Mouse (Mus musculus) heart, postnatal 36 days (tissue): Measurements from ENCODE around the gene Bmpr1b. TPM values are rescaled to one million over a fixed set of nuclear protein-coding genes. Genes with fewer than 3 reads are reported as not detected.

Source experiments
- DNase-seq, 2 experiments: peaks; one replicate each; pipeline ENCODE4 v3.0.0; 2021 to 2022
- intact Hi-C: fragments of 180-260 bp; cut with DNase I; formaldehyde crosslinking; loops from one replicate; pipeline ENCODE4 v1.15.1; 2025
- total RNA-seq, 2 experiments: library from RNA; stranded (reverse); gene quantifications; 2 replicates each; pipeline ENCODE4 v1.2.3; 2021

The Bmpr1b gene
- total RNA-seq, 2 experiments from 2014 or later: 0.16 to 0.22 TPM

- intact Hi-C loops: no loop called here
- no peak for DNase-seq
These were observed 249.6 kb downstream of the Bmpr1b start for GRCm38 (mm10) chr3:141919661-141920060.

DNA sequence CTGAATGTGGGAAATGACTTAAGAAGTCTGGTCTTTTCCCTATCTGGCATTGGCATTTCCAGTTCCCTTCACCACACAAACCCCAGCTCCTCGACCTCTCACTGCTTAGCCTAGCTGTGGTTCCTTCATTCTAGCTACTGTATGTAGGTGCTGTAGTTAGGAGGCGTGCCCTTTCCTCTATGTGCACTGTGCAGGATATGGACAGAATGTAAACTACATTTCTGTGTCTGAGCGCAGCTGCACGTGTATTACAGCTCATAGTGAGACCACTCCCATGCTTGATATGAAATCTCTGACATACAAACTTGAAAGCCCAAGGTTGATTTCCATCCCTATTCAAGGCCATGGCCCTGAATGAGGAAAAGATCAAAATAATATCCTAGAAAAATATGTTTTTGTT is 252.1 kb downstream of the Bmpr1b start:
- DNase-seq: no peak
- intact Hi-C loops: no loop called here

DNA sequence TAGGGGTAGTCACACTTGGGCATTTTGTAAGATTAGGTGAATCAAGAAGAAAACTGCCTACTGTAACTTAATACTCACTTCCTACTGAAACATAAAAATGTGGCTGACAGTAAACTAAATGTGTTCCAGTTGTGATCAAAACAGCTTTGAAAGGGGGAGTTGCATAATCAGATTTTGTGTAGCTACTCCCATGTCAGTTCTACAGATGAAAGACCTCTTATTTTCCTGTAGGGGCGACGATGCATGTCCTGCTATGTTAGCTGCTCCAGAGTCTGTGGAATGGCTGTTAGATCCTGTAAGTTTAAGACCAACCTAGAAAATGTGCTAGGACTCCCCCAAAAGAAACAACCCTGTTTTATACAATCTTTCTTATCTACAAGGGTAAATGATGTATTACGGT is 253.2 kb downstream of the Bmpr1b start:
- no peak for DNase-seq
- intact Hi-C loops: no loop called here

DNA sequence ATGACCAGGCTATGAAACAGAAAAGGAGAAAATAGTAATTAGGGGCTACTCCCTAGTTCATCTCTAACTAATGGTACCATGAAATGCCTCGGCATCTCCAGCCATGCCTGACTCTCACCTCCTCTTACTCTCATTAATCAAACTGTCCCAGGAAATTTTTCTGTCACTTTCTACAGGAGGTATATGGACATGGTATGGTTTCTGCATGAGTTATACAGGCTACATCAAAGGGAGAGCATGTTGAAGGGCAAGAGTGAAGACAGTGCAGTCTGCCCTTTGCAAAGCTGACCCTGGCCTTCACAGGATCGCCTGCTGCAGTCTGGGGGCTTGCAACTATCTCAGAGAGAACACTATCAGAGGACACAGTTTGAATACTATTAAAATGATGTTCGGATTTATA is 254.6 kb downstream of the Bmpr1b start:
- intact Hi-C loops: no loop called here
- no peak for DNase-seq

GRCm38 (mm10) chr3:141909136-141909535 is 260.1 kb downstream of the Bmpr1b start:
- DNase-seq: no peak
- intact Hi-C loops: no loop called here

GRCm38 (mm10) chr3:141905903-141906623 is 263.2 kb downstream of the Bmpr1b start:
- DNase-seq: no peak
- intact Hi-C loops: no loop called here

DNA sequence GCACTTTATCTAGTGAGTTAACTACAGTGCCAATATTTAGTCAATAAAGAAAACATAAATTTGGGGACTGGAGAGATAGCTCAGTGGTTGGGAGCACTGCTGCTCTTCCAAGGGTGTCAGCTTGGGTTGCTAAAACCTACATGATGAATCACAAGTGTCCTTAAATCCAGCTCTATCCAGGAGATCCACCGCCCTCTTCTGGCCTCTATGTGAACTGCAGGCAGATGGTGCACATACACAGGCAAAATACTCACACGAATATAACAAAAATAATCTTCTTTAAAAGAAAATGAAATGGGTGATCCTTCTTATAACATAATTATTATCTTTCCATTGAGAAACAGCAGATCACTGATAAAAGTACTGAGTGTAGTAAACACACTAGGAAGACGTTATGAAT is 268.9 kb downstream of the Bmpr1b start:
- DNase-seq: no peak
- intact Hi-C loops: no loop called here

GRCm38 (mm10) chr3:141899521-141899920 is 269.7 kb downstream of the Bmpr1b start:
- DNase-seq: no peak
- intact Hi-C loops: no loop called here

DNA sequence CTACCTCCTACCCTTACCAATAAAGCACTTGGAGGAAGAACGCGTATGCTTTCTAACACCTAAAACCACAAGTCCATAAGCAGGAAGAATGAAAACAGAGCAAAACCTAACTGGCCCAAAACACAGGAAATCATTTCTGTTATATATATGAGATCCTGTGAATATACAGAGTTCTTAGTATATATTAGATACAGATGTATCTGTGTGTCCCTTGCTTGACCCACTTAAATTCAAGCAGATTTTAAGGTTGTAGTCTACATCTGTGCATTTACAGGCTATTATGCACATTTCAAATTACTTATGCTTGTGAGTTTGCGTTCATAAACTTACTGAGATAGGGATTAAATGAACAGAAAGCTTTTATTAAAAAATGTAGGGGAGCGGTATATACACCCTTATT is 271.5 kb downstream of the Bmpr1b start:
- DNase-seq: no peak
- intact Hi-C loops: no loop called here

DNA sequence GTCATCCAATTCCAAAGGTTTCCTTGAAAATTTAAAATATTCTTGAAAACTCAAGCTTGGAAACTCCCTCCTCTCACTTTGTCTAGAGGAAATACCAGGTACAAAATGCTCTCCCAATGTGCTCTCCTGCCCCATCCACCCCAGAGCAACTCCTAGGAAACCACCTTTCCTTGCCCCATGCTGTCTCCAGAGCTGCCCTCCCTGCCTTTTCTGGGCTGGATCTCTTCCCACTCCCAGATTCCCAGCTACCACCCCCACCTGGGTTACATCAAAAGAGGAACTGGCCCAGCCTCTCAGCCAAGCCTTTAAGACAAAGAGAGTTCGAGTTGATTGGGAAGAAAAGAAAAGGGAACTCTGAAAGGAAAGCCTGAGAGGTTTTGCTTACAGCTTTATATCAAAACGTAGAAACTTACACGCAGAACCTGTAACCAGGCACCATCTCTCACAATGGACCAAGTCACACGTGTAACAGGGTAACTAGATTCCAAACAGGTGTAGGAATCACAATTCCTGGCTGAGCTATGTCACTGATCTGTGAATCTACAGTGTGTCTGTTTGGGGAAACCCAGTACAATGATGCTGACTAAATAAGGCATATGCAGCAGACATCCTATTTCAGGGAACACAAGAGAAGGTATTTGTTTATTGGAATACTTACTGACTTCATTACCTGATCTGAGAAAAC is 272.2 kb downstream of the Bmpr1b start:
- DNase-seq: no peak
- intact Hi-C loops: no loop called here

DNA sequence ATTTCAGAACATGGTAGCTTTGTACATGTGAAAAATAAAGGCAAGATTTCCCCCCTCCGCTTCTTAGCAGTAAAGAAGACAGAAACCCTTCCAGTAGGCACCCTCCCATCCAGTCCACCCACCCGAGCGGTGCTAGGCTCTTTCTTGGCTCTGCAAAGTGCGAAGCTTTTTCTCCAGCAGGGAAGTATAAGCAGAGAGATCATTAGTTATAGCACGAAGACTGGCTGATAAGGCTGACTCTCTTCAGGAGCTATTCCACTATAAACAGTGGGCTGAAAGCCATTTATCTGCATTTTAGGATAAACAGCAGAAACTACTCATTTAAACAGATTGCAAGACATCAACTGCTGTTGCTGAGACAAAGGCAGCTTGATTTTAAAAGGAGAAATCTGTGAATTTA is 274.1 kb downstream of the Bmpr1b start:
- DNase-seq: no peak
- intact Hi-C loops: no loop called here

GRCm38 (mm10) chr3:141890668-141891067 is 278.6 kb downstream of the Bmpr1b start:
- no peak for DNase-seq
- intact Hi-C loops: no loop called here

DNA sequence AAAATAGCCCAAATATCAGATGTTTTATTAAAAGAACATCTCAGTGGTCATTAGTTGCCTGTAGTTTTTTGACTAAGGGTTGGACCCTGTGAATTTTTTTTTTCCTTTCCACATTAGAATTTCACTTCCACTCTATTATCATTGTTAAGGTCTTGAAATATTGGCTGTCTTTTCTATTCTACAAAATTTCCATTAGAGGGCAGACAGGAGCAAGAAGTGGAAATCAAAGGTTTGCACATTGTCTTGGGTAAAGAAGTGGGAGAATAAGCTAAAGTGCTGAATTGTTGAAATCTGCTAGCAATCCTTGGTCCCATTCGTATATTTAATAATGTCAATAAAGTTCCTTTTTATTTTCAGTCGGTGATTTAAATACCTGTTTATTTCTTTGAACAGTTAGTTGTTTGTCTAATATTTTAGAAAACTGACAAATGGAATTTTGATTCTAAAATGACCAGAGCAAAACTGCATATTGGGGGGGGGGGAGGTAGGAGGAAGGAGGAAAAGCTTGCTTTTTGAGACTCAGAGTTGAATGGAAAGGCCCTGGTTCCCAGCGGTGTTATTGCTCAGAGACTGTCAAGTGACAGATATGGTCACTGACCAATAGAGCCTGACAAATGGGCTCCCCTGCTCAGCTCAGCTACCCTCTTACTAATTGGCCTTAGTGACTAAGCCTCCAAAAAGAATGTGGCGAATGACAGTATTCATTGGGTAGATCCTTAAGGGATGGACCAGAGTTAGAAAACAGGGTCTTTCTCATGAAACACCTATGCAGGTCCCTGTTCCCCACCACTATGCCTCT is 281.6 kb downstream of the Bmpr1b start:
- intact Hi-C loops: loop anchor here (1.0 kb wide), 1 partner anchor 388 kb away; no protein-coding TSS in a partner anchor
- DNase-seq: no peak

DNA sequence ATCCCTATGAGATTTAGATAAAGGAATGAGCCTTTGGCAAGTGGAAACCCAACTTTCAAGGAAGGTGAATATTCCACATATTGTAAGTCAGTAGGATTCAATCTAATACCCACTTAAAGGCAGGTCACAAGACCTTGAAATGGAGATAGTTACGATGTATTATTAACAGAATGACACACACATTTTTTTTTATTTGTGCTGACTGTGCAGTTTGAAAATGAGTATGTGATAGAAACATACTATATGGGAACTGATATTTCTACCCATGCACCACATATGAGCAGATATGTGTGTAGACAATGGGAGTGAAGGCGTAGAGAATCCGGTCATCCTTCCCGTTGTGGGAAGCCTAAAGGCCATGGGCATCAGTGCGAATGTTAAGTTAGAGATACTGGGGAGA is 285.0 kb downstream of the Bmpr1b start:
- DNase-seq: no peak
- intact Hi-C loops: no loop called here

GRCm38 (mm10) chr3:141882496-141882895 is 286.7 kb downstream of the Bmpr1b start:
- intact Hi-C loops: no loop called here
- DNase-seq: no peak

DNA sequence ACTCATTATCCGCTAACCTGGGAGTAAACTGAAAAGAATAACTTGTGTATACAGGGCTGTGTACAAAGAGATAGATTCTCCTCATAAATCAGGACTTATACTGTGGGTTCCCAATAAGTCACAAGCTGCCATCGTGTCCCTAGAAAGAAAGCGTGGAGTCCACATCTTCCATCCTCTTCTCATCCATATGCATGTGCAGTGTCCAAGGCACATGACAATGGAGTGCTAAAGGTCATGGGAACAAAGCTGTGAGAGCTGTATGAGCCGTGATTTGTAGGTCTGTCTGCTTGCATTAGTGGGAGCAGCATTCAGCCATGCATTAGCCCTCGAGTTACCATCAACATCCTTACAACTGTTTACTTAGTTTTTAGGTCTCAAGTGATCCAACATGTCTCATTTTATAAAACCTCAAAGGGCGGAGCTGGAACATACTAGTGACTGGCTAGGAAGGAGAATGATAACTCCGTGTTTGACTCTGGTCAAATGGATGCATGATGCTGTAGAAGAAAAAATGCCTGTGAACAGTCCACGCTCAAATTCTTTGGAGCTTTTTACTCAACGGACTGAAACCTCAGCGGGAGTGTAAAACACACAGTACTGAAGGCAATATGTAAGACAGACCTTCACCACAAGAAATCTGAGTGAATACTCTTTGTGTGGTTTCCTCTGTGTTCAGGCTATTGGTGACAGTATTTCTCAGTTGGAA is 296.7 kb downstream of the Bmpr1b start:
- intact Hi-C loops: no loop called here
- DNase-seq: no peak

DNA sequence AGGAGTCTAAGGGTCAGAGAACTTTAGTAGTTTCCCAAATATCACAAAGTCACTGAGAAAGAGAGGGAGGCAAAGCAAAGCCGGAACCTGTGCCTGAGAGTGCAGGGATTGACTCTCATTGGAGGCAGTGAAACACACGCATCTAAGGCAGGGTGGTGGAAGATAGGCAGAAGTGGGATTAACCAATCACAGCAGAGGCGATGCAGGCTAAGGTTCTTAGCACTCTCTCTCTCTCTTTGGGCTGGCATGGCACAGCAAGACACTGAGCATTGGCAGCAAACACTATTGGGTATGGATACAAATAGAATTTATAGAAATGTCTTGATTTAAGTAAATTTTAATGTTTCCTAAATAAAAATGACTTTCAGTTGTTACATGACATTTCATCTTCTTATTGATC is 297.4 kb downstream of the Bmpr1b start:
- intact Hi-C loops: no loop called here
- no peak for DNase-seq

- peak in 1 of 2 experiments; percentile 19 for DNase-seq
- intact Hi-C loops: loop anchor here (2.0 kb wide), 1 partner anchor 614 kb away; no protein-coding TSS in a partner anchor
These were observed 306.3 kb downstream of the Bmpr1b start for GRCm38 (mm10) chr3:141862816-141863461.

GRCm38 (mm10) chr3:141857123-141857522 is 312.1 kb downstream of the Bmpr1b start:
- intact Hi-C loops: no loop called here
- no peak for DNase-seq

DNA sequence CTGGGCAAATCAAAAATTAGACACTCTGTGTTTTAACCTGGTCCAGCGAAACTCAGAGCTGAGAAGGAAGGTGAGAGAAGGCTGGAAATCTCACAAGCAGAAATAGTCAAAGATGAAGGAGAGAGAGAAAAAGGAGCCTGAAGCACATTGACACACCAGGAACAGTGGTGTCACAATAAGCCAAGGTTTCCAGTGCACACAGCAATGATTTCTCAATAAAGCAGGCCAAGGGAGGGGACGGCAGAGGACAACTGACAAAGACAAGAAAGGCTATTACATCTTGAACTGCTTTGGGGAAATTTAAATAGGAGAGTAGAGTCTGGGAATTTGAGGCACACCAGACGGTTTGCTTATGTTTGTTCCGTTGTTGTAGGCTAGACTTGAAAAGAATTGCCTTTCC is 314.9 kb downstream of the Bmpr1b start:
- no peak for DNase-seq
- intact Hi-C loops: no loop called here
